Mouse (Mus musculus) stomach, postnatal 0 days (tissue): Measurements from ENCODE around the gene Cdr2l. TPM values are rescaled to one million over a fixed set of nuclear protein-coding genes. Genes with fewer than 3 reads are reported as not detected.

ENCODE experiments used
- ATAC-seq: fragments of 200-750 bp; cut with Nextera tagmentation; 2 replicates; pipeline ENCODE4 v1.8.0; 2017; ENCODE audit not compliant: low FRiP score, low TSS enrichment
- DNase-seq: peaks from one replicate; pipeline ENCODE4 v3.0.0-alpha.2; 2016; ENCODE audit warnings: low spot score
- H3K27ac ChIP-seq: fragments of 300-500 bp; sonication (generic); replicated peaks from 2 replicates; pipeline ENCODE4 v1.5.1; 2014; ENCODE audit warnings: mild to moderate bottlenecking, control low read depth
- H3K27me3 ChIP-seq: fragments of 300-500 bp; sonication (generic); 2 replicates; pipeline ENCODE4 v1.6.1; 2014; ENCODE audit warnings: low read length; ENCODE audit not compliant: control insufficient read depth, insufficient read depth
- H3K36me3 ChIP-seq: fragments of 300-500 bp; sonication (generic); 2 replicates; pipeline ENCODE4 v1.6.1; 2014; ENCODE audit warnings: low read length, mixed read lengths; ENCODE audit not compliant: control insufficient read depth, insufficient read depth
- H3K4me1 ChIP-seq: fragments of 300-500 bp; sonication (generic); replicated peaks from 2 replicates; pipeline ENCODE4 v1.6.1; 2014; ENCODE audit warnings: antibody characterized with exemption; ENCODE audit not compliant: control insufficient read depth, insufficient read depth
- H3K4me2 ChIP-seq: fragments of 300-500 bp; sonication (generic); replicated peaks from 2 replicates; pipeline ENCODE4 v1.6.1; 2014; ENCODE audit warnings: low read depth, mild to moderate bottlenecking, control low read depth, moderate library complexity
- H3K4me3 ChIP-seq: fragments of 300-500 bp; sonication (generic); 2 replicates; pipeline ENCODE4 v1.5.1; 2014; ENCODE audit warnings: low read depth, low read length, control low read depth
- H3K9ac ChIP-seq: fragments of 300-500 bp; sonication (generic); 2 replicates; pipeline ENCODE4 v1.6.1; 2014; ENCODE audit warnings: mild to moderate bottlenecking, low read length, control low read depth, mixed read lengths
- H3K9me3 ChIP-seq: fragments of 300-500 bp; sonication (generic); 2 replicates; pipeline ENCODE4 v1.6.1; 2016; ENCODE audit warnings: low read length; ENCODE audit not compliant: control insufficient read depth
- CTCF ChIP-seq: IDR thresholded peaks from 2 replicates; pipeline ENCODE4 v1.5.1; 2016; ENCODE audit warnings: antibody characterized with exemption, low read depth, mild to moderate bottlenecking, moderate library complexity
- EP300 ChIP-seq: optimal IDR thresholded peaks from 2 replicates; pipeline ENCODE3; 2016; ENCODE audit warnings: antibody characterized with exemption
- WGBS: fragments of 180-500 bp; shearing (Covaris S2); extraction: QIAGEN DNeasy Blood & Tissue Kit; methylation state at CpG from one replicate; pipeline ENCODE4 v1.1.7; 2014; 5-methylcytosine and 5-hydroxymethylcytosine counted together
- polyA plus RNA-seq: library from polyadenylated mRNA; unstranded; fragments of >200 nt; fragmentation: Nextera tagmentation; extraction: Ambion mirVana; gene quantifications from 2 replicates; pipeline ENCODE4 v1.2.1, GENCODE M21; 2015

Cdr2l gene
- polyA plus RNA-seq, 1 experiment from 2014 or later = 3.9 TPM

DNA sequence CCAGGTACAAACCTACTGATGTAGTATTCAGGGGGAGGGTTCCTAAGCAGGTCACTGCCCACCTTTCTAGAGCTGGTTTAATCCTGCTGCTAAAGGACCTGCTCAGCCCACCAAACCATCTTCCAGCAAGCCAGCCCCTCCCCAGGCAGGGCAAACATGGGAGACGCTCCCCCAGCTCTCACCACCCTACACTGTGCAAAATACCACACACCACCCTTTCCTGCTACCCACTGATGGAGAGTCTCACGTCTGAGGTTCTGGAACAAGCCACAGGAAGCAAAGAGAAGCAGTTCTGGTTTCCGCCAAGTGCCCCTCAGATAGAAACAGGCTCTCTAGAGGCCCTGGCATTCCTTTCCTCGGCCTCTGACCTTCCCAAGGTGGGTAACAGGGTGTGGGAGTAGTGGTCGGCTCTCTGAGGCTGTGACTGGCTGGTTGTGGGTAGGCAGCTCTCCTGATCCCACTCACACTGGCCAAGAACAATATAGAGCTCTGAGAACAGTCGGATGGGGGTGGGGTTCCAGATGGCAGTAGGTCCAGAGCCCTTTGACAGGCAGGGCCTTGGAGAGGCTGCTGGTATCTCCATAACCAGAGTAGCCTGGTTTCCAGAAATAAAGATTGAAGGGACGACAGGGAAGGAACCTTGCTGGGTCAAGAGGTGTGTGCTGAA lies 15.5 kb upstream of the Cdr2l start:
- Histone ChIP-seq H3K9me3 (no peaks in the 10 kb centered on the region), H3K36me3 (no peaks in the 10 kb centered on the region), H3K4me3 (peak overlapping the region; percentile 56), H3K4me1 (no peaks in the 10 kb centered on the region), H3K27me3 (no peaks in the 10 kb centered on the region; the same call in 1 of the 2 replicates), H3K9ac (0 out of 2 replicates have a peak overlapping the region, but pooled peaks have one; percentile 64), H3K27ac (peak overlapping the region; percentile 75), H3K4me2 (peak overlapping the region; percentile 80)
- 40% methylated on average over 7 of the region's 7 CpGs for WGBS
- no peak for ATAC-seq
- no peak for TF ChIP-seq CTCF
- no peak for TF ChIP-seq EP300
- no peak for DNase-seq

DNA sequence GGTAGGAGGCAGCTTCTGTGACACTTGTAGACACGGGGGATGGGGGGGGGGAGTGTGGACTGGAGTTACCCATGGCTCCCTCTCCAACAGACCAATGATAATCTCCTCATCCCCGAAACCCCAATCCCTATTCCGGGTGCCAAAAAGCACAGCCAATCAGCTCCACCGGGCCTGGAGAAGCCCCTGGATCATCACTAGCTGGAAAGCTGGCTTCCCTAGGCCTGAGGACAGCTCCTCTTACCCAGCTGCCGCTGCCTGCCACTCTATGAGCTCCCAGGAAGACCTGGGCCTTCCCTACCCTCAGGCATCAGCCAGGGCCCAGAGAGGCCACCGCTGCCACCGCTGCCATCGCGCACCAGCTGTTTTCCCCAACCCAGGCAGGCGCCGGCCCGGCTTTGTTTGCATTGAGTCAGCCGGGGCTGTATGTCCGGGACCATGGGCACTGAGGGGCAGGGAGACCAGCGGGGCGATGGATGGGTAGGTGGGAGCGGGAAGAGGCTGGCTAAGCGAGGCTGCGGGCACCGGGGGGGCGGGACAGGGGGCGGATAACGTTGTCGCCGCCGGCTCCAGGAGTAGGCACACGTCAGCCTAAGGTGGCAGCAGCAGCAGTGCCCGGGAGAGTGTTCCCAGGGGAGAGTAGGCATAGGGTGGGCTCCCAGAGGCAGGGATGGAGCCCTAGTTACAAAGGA lies 14.9 kb upstream of the Cdr2l start:
- Histone ChIP-seq H3K4me1 (no peaks in the 10 kb centered on the region), H3K4me2 (peak overlapping the region; percentile 80), H3K9ac (peak overlapping the region; percentile 64), H3K9me3 (no peaks in the 10 kb centered on the region), H3K27ac (peak overlapping the region; percentile 75), H3K27me3 (no peaks in the 10 kb centered on the region; the same call in 1 of the 2 replicates), H3K36me3 (no peaks in the 10 kb centered on the region), H3K4me3 (peak overlapping the region; percentile 56)
- ATAC-seq (peak; percentile 33), DNase-seq (peak; percentile 78)
- WGBS = 4% methylated on average over 28 of the region's 28 CpGs
- TF ChIP-seq EP300 (no peak), CTCF (no peak)

DNA sequence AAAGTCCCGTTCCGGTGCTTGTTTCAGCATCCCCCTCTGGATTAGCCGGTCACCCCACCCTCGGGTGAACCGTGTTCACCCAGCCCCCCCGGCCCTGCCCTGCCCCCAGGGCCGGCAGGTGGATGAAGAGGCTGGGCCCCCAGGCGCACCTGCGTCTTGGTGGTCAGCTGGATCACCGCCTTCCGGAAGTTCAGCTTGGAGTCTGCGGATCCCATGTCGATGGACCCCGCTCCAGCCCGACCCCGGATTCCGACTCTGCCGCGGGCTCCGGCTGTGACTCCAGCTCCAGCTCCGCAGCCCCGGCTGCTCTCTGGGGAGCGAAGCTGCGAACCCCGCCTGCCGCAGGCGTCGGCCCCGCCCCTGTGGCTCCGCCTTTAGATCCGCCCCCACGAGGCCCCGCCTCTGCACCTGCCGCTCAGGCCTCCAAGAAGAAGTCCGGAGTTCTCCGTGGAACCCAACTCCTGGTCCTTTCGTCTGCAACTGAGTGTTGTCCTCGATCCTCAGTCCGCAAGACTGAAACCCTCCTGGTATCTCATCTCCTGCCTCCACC lies 14.2 kb upstream of the Cdr2l start, which contains the start of gene Hid1:
Gene Hid1, minus strand, starts transcription at position 362 of the 550 bp plus-strand sequence.
- WGBS = under 1% methylated on average over 37 of the region's 39 CpGs
- Histone ChIP-seq H3K4me3 (peak within 1 kb of the TSS; percentile 56), H3K9me3 (no peaks in the 10 kb centered on the region), H3K27me3 (no peaks in the 10 kb centered on the region; the same call in 1 of the 2 replicates), H3K4me2 (peak within 1 kb of the TSS; percentile 80), H3K4me1 (no peaks in the 10 kb centered on the region), H3K27ac (peak within 1 kb of the TSS; percentile 75), H3K36me3 (no peaks in the 10 kb centered on the region), H3K9ac (peak within 1 kb of the TSS; percentile 64)
- DNase-seq (peak; percentile 94), ATAC-seq (peak; percentile 81)
- TF ChIP-seq CTCF (no peak), EP300 (no peak)

DNA sequence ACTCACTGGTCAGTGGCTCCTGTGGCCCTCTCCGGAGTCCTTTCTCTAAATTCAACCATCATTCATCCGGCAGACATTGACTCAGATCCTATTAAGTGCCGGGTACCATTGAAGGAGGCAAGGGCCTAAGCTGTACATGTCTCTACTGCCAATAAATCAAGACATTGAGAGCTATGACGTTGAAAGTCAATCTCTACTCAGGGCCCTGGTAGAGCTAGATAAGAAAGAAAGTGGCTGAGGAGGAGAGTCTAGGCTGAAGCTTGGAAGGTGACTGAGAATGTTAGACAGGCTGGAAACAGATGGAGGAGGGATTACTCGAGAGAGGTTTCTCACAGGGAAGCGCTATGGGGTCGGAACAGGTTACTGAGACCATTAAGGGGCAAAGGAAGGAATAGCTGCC lies 11.3 kb upstream of the Cdr2l start:
- ATAC-seq (no peak), DNase-seq (no peak)
- H3K27me3 ChIP-seq = no peaks in the 10 kb centered on the region; the same call in 1 of the 2 replicates
- H3K4me1 ChIP-seq = no peaks in the 10 kb centered on the region
- TF ChIP-seq EP300 (no peak), CTCF (no peak)
- WGBS = 53% methylated on average over 7 of the region's 7 CpGs
- H3K4me2 ChIP-seq = no peak overlapping the region
- no peaks in the 10 kb centered on the region for H3K36me3 ChIP-seq
- H3K27ac ChIP-seq = no peak overlapping the region
- H3K9me3 ChIP-seq = no peaks in the 10 kb centered on the region
- no peak overlapping the region for H3K9ac ChIP-seq
- no peak overlapping the region for H3K4me3 ChIP-seq

DNA sequence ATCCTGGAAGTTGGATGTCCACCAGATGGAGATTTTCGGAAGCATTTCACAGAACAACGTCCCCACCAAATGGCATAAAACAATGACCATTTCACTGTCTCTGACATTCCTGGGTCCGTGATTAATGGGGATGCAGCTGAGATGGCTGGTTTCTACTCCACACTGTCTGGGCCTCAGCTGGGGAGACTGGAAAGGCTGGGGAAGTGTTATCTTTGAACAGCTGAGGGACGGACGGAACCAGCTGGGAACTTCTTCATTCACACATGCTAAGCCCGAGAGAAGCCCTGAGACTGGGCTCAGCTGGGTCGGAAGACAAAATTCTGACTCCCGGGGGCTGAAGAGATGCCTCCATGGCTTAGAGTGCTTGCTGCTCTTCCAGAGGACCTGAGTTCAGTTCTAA lies 10.4 kb upstream of the Cdr2l start:
- DNase-seq = no peak
- no peaks in the 10 kb centered on the region for H3K36me3 ChIP-seq
- H3K9me3 ChIP-seq = no peaks in the 10 kb centered on the region
- no peaks in the 10 kb centered on the region; the same call in 1 of the 2 replicates for H3K27me3 ChIP-seq
- ATAC-seq = no peak
- no peaks in the 10 kb centered on the region for H3K4me1 ChIP-seq
- no peak overlapping the region for H3K4me2 ChIP-seq
- WGBS = 64% methylated on average over 8 of the region's 8 CpGs
- no peak overlapping the region for H3K27ac ChIP-seq
- H3K4me3 ChIP-seq = no peak overlapping the region
- H3K9ac ChIP-seq = no peak overlapping the region
- TF ChIP-seq EP300 (no peak), CTCF (no peak)

DNA sequence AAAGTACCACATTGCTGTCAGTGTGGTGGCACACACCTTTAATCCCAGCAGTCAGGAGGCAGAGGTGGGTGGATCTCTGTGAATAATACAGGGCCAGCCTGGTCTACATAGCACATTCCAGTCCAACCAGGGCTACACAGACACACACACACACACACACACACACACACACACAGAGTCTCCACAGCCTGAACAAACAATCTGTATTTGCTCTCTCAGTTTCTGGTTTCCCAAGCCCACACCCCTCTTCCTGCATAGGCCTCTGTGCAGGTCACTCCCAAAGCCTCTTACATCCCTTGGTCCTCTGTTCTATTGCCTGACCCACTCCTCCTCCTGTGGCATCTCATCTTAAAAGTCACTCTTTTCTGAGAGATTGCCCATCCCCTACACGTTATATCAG lies 9.7 kb upstream of the Cdr2l start:
- Histone ChIP-seq H3K9me3 (no peaks in the 10 kb centered on the region), H3K4me1 (no peaks in the 10 kb centered on the region), H3K9ac (no peak overlapping the region), H3K27me3 (no peaks in the 10 kb centered on the region; the same call in 1 of the 2 replicates), H3K27ac (no peak overlapping the region), H3K36me3 (no peaks in the 10 kb centered on the region), H3K4me2 (no peak overlapping the region), H3K4me3 (no peak overlapping the region)
- no peak for TF ChIP-seq CTCF
- no peak for TF ChIP-seq EP300
- WGBS = 50% methylated on average over 1 of the region's 1 CpGs
- peak; percentile 54; the same call in 1 of the 2 replicates for ATAC-seq
- DNase-seq = peak; percentile 72
